Mouse (Mus musculus): ENCODE results near the gene Zzef1. TPM values are rescaled to one million over a fixed set of nuclear protein-coding genes. Genes with fewer than 3 reads are reported as not detected.
"Not testable (repeated sequence)": the region's sequence is repeated elsewhere in the genome, so short reads cannot be mapped to it uniquely, and the experiment has no call there.

The Zzef1 gene
- polyA plus RNA-seq, 1 experiment from 2014 or later = 7.7 TPM

DNA sequence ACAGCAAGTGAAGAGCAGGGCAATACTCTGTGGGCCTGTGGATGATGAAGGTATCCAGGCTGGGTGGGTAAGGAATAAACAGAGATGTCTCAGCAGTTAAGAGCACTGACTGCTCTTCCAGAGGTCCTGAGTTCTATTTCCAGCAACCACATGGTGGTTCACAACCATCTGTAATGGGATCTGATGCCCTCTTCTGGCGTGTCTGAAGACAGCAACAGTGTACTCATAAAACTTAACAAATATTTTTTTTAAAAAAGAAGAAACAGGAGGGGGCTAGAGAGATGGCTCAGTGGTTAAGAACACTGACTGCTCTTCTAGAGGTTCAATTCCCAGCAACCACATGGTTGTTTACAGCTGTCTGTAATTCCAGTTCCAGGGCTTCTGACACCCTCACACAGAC is 23.4 kb upstream of the Zzef1 start:
- H3K27me3 ChIP-seq (replicated peaks); H3K4me1 ChIP-seq (replicated peaks); H3K4me3 ChIP-seq; ATAC-seq (ENCODE audit: insufficient number of reproducible peaks, low FRiP score); H3K9ac ChIP-seq; H3K27ac ChIP-seq (ENCODE audit: poor library complexity, severe bottlenecking); H3K9me3 ChIP-seq (replicated peaks); H3K4me2 ChIP-seq: not testable (repeated sequence)
- H3K36me3 ChIP-seq = peaks cover 30% of the 10 kb centered on the region
- WGBS = 42% methylated on average over 1 of the region's 1 CpGs

DNA sequence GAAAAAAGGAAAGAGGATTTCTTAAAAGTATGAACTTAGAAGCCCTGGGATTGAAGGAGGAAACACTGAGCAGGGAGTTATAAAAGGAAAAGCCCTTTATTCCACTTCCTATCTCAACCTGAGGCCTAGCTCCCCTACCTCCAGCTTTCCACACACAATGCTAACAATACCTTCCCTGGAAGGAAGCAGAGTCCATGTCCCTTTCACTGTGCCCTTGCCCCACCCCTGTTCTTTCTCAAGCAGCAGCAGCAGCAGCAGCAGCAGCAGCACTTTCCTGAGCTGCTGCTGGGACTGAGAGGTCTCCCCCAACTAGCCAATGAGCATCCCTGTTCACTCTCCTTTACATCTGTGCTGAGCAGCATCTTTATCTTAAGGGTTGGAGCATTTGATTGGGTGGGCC is 17.1 kb upstream of the Zzef1 start:
- H3K9me3 ChIP-seq (replicated peaks) = no peaks in the 10 kb centered on the region
- H3K4me2 ChIP-seq = no peak overlapping the region
- no peak overlapping the region for H3K27ac ChIP-seq (ENCODE audit: poor library complexity, severe bottlenecking)
- no peaks in the 10 kb centered on the region for H3K27me3 ChIP-seq (replicated peaks)
- no peaks in the 10 kb centered on the region for H3K4me1 ChIP-seq (replicated peaks)
- ATAC-seq (ENCODE audit: insufficient number of reproducible peaks, low FRiP score) = no peak
- H3K4me3 ChIP-seq = no peak overlapping the region
- no peak overlapping the region for H3K9ac ChIP-seq
- H3K36me3 ChIP-seq = 0 out of 2 replicates have a peak, but pooled peaks cover 6% of the 10 kb centered on the region

- Histone ChIP-seq H3K4me1 (replicated peaks) (no peaks in the 10 kb centered on the region), H3K27me3 (replicated peaks) (no peaks in the 10 kb centered on the region), H3K36me3 (0 out of 2 replicates have a peak, but pooled peaks cover 3% of the 10 kb centered on the region), H3K4me3 (no peak overlapping the region), H3K9me3 (replicated peaks) (no peaks in the 10 kb centered on the region), H3K9ac (no peak overlapping the region), H3K4me2 (no peak overlapping the region), H3K27ac (ENCODE audit: poor library complexity, severe bottlenecking) (no peak overlapping the region)
- no peak for ATAC-seq (ENCODE audit: insufficient number of reproducible peaks, low FRiP score)
- 58% methylated on average over 2 of the region's 2 CpGs for WGBS
Observed at GRCm38 (mm10) chr11:72782103-72782502, 13.9 kb upstream of the Zzef1 start.

GRCm38 (mm10) chr11:72782503-72782902 is 13.5 kb upstream of the Zzef1 start:
- 0 out of 2 replicates have a peak, but pooled peaks cover 3% of the 10 kb centered on the region for H3K36me3 ChIP-seq
- H3K4me3 ChIP-seq = no peak overlapping the region
- no peak overlapping the region for H3K4me2 ChIP-seq
- no peaks in the 10 kb centered on the region for H3K4me1 ChIP-seq (replicated peaks)
- no peaks in the 10 kb centered on the region for H3K9me3 ChIP-seq (replicated peaks)
- no peak overlapping the region for H3K9ac ChIP-seq
- no peaks in the 10 kb centered on the region for H3K27me3 ChIP-seq (replicated peaks)
- no peak overlapping the region for H3K27ac ChIP-seq (ENCODE audit: poor library complexity, severe bottlenecking)
- no peak for ATAC-seq (ENCODE audit: insufficient number of reproducible peaks, low FRiP score)
- 73% methylated on average over 3 of the region's 3 CpGs for WGBS

DNA sequence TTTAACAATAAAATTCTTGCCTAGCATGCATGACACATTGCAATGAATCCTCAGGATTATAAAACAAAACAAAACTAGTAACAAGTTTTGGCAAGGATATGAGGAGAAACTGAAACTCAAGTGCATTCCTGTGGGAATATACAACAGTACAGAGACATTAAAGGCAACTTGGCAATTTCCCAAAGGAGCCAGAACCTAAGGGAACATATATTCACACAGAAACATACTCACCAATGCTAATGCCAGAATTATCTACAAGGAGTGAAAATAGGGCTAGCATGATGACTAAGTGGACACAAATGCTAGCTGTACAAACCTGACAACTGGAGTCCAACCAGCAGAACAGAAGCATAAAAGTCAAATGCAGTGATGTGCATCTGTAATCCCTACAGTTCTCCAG is 4.0 kb upstream of the Zzef1 start:
- Histone ChIP-seq H3K4me3 (no peak overlapping the region), H3K9ac (no peak overlapping the region), H3K27me3 (replicated peaks) (no peaks in the 10 kb centered on the region), H3K4me1 (replicated peaks) (peaks cover 3% of the 10 kb centered on the region; the same call in 1 of the 2 replicates), H3K27ac (ENCODE audit: poor library complexity, severe bottlenecking) (no peak overlapping the region), H3K4me2 (no peak overlapping the region), H3K9me3 (replicated peaks) (no peaks in the 10 kb centered on the region), H3K36me3 (peaks cover 4% of the 10 kb centered on the region; the same call in 1 of the 2 replicates)
- ATAC-seq (ENCODE audit: insufficient number of reproducible peaks, low FRiP score) = no peak

DNA sequence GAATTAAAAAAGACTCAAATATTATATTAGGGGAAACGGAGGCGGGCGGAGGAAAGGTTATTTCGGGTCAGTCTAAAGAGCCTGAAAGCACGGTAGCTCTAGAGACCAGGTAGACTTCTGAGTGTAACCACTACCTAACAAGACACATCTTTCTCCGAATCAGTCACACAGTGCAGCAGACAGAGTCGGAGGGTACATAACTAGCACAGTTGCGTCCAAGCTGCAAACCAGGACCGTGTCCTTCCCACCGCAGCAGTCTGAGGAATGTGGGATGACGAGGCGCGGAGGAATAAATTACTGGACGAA is 924 bp upstream of the Zzef1 start:
- peak overlapping the region; percentile 83 for H3K9ac ChIP-seq
- peak overlapping the region; percentile 81 for H3K4me2 ChIP-seq
- no peaks in the 10 kb centered on the region for H3K9me3 ChIP-seq (replicated peaks)
- 17% methylated on average over 14 of the region's 14 CpGs for WGBS
- 0 out of 2 replicates have a peak, but pooled peaks cover 6% of the 10 kb centered on the region for H3K36me3 ChIP-seq
- no peaks in the 10 kb centered on the region for H3K27me3 ChIP-seq (replicated peaks)
- peak; percentile 45 for ATAC-seq (ENCODE audit: insufficient number of reproducible peaks, low FRiP score)
- H3K4me3 ChIP-seq = peak overlapping the region; percentile 96
- peak overlapping the region; percentile 74 for H3K27ac ChIP-seq (ENCODE audit: poor library complexity, severe bottlenecking)
- peaks cover 3% of the 10 kb centered on the region; the same call in 1 of the 2 replicates for H3K4me1 ChIP-seq (replicated peaks)

GRCm38 (mm10) chr11:72796296-72796687 is 266 bp downstream of the Zzef1 start:
- ATAC-seq (ENCODE audit: insufficient number of reproducible peaks, low FRiP score) = peak; percentile 40
- no peaks in the 10 kb centered on the region for H3K9me3 ChIP-seq (replicated peaks)
- peak overlapping the region; percentile 79 for H3K4me2 ChIP-seq
- peak overlapping the region; percentile 89 for H3K9ac ChIP-seq
- WGBS = under 1% methylated on average over 42 of the region's 42 CpGs
- H3K36me3 ChIP-seq = 0 out of 2 replicates have a peak, but pooled peaks cover 6% of the 10 kb centered on the region
- H3K27ac ChIP-seq (ENCODE audit: poor library complexity, severe bottlenecking) = peak overlapping the region; percentile 38; the same call in 1 of the 2 replicates
- H3K27me3 ChIP-seq (replicated peaks) = no peaks in the 10 kb centered on the region
- peaks cover 3% of the 10 kb centered on the region; the same call in 1 of the 2 replicates for H3K4me1 ChIP-seq (replicated peaks)
- peak overlapping the region; percentile 96 for H3K4me3 ChIP-seq

GRCm38 (mm10) chr11:72796773-72797338 is 830 bp downstream of the Zzef1 start:
- H3K27me3 ChIP-seq (replicated peaks) = no peaks in the 10 kb centered on the region
- H3K36me3 ChIP-seq = 0 out of 2 replicates have a peak, but pooled peaks cover 6% of the 10 kb centered on the region
- H3K9me3 ChIP-seq (replicated peaks) = no peaks in the 10 kb centered on the region
- no peak for ATAC-seq (ENCODE audit: insufficient number of reproducible peaks, low FRiP score)
- peak overlapping the region; percentile 89 for H3K9ac ChIP-seq
- H3K4me2 ChIP-seq = peak overlapping the region; percentile 79
- 14% methylated on average over 10 of the region's 10 CpGs for WGBS
- no peak overlapping the region for H3K27ac ChIP-seq (ENCODE audit: poor library complexity, severe bottlenecking)
- H3K4me3 ChIP-seq = peak overlapping the region; percentile 96
- peaks cover 3% of the 10 kb centered on the region; the same call in 1 of the 2 replicates for H3K4me1 ChIP-seq (replicated peaks)

DNA sequence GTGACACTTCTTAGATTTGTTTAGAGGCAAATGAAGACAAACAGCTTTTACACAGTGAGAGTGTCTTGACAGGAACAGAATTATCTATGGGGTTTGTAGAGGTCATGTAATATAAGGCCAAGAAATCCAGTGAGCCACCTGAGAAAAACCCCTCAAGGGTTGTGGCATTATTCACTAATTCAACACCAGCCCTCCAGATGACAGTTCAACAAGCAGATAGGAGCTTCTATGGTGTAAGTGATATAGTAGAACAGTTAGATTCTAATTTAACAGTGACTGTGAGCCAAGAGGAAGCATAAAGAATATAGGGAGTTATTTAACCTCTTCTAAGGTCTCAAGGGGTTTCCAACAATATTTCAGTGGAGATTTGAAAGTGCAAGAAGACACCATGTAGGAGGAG is 2.1 kb downstream of the Zzef1 start:
- Histone ChIP-seq H3K36me3 (0 out of 2 replicates have a peak, but pooled peaks cover 6% of the 10 kb centered on the region), H3K9ac (no peak overlapping the region), H3K27ac (ENCODE audit: poor library complexity, severe bottlenecking) (no peak overlapping the region), H3K4me2 (no peak overlapping the region), H3K9me3 (replicated peaks) (no peaks in the 10 kb centered on the region), H3K4me1 (replicated peaks) (peaks cover 12% of the 10 kb centered on the region), H3K4me3 (no peak overlapping the region), H3K27me3 (replicated peaks) (no peaks in the 10 kb centered on the region)
- ATAC-seq (ENCODE audit: insufficient number of reproducible peaks, low FRiP score) = no peak

GRCm38 (mm10) chr11:72801182-72801581 is 5.2 kb downstream of the Zzef1 start:
- Histone ChIP-seq H3K4me1 (replicated peaks) (peaks cover 32% of the 10 kb centered on the region), H3K4me2 (no peak overlapping the region), H3K9ac (no peak overlapping the region), H3K27me3 (replicated peaks) (no peaks in the 10 kb centered on the region), H3K27ac (ENCODE audit: poor library complexity, severe bottlenecking) (no peak overlapping the region), H3K4me3 (no peak overlapping the region), H3K36me3 (0 out of 2 replicates have a peak, but pooled peaks cover 6% of the 10 kb centered on the region), H3K9me3 (replicated peaks) (no peaks in the 10 kb centered on the region)
- no peak for ATAC-seq (ENCODE audit: insufficient number of reproducible peaks, low FRiP score)

- no peak overlapping the region for H3K27ac ChIP-seq (ENCODE audit: poor library complexity, severe bottlenecking)
- peaks cover 33% of the 10 kb centered on the region for H3K4me1 ChIP-seq (replicated peaks)
- 57% methylated on average over 3 of the region's 3 CpGs for WGBS
- no peak for ATAC-seq (ENCODE audit: insufficient number of reproducible peaks, low FRiP score)
- no peaks in the 10 kb centered on the region for H3K9me3 ChIP-seq (replicated peaks)
- no peak overlapping the region for H3K4me2 ChIP-seq
- H3K27me3 ChIP-seq (replicated peaks) = no peaks in the 10 kb centered on the region
- no peak overlapping the region for H3K4me3 ChIP-seq
- H3K36me3 ChIP-seq = 0 out of 2 replicates have a peak, but pooled peaks cover 6% of the 10 kb centered on the region
- H3K9ac ChIP-seq = no peak overlapping the region
Observed at GRCm38 (mm10) chr11:72803038-72803437, 7.0 kb downstream of the Zzef1 start.

DNA sequence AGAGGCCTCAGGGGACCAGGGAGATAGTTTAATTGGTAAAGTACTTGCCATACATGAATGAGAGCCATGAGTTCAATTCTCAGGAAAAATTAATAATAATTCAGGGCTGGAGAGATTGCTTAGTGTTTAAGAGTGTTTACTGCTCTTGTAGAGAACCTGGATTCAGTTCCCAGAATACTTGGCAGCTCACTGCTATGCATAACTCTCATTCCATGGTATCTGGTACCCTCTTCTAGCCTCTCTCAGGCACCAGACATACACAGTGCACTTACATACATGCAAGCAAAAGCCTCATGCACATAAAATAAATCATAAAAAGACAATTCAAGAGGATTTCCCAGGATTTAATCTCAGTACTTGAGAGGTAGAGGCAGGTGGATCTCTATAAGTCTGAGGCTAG is 8.6 kb downstream of the Zzef1 start:
- Histone ChIP-seq H3K4me1 (replicated peaks) (peaks cover 35% of the 10 kb centered on the region), H3K4me2 (no peak overlapping the region), H3K9me3 (replicated peaks) (no peaks in the 10 kb centered on the region), H3K27ac (ENCODE audit: poor library complexity, severe bottlenecking) (no peak overlapping the region), H3K9ac (no peak overlapping the region), H3K36me3 (no peaks in the 10 kb centered on the region), H3K4me3 (no peak overlapping the region), H3K27me3 (replicated peaks) (no peaks in the 10 kb centered on the region)
- no peak for ATAC-seq (ENCODE audit: insufficient number of reproducible peaks, low FRiP score)
